ENCODE assay signal across 11 mouse cellular contexts in the genomic region with DNA sequence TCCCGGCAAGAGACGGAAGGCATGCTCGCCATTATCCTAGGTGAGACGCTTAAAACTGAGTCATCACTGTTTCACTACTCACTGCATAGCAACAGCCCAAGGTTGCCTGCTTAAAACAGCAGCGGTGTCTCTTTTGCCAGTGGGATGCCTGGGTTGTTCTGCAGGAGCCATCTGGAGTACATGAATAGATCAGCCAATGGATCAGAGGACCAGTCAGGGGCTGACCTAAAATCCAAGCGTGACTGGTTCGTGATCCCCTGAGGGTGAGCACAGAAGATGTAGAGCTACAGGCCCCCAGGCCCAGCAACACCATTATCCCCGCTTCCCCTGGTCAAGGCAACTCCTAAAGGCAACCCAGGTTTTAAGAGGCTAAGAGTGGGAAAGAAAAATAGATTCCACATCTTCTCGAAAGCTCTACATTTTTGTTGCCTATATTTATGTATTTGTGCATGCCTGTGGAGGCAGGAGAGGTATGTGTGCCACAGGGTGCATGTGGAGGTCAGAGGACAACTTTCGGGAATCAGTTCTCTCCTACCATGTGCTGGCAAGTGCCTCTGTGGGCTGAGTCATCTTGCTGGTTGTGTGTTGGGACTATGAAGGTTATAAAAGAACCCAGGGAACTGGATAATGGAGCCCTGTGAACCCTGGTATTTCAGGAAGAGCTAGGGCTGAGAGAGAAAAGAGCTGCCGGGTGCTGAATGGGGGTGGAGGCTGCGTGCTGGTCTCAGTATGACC. TPM values are rescaled to one million over a fixed set of nuclear protein-coding genes. Genes with fewer than 3 reads are reported as not detected.
A peak's percentile ranks its signal among the peaks of the same experiment; 100 is the strongest.
DNase-seq lines count a peak whose midpoint lies in the region; ATAC-seq lines count a peak whose summit lies in the region.
"Had no signal": no experiment of that assay in that cellular context is flagged by ENCODE, and none has a peak within 500 bp of the region (broad histone marks: within the 10 kb centered on the region; RNA-seq: fewer than 3 reads in every experiment).

No protein-coding gene starts in this region.

- H3K4me1 ChIP-seq in hindbrain, embryonic 12.5 days: peaks cover 6% of the 10 kb centered on the region; the same call in 1 of the 2 replicates
- no peaks in the 10 kb centered on the region for H3K4me1 ChIP-seq in hindbrain, embryonic 11.5 days (replicated peaks; ENCODE audit: control insufficient read depth, insufficient read depth, low read length)
- H3K4me1 ChIP-seq: forebrain, embryonic 15.5 days had no signal

- intact Hi-C loops in left cerebral cortex, postnatal 36 days (cut with DNase I): no loop called here

- WGBS in hindbrain, embryonic 12.5 days: 54% methylated on average over 12 of the region's 12 CpGs
- 58% methylated on average over 12 of the region's 12 CpGs for WGBS in hindbrain, embryonic 11.5 days

- no peaks in the 10 kb centered on the region for H3K36me3 ChIP-seq in hindbrain, embryonic 12.5 days
- H3K36me3 ChIP-seq in hindbrain, embryonic 11.5 days (ENCODE audit: control insufficient read depth, insufficient read depth, low read length): no peaks in the 10 kb centered on the region
- H3K36me3 ChIP-seq: forebrain, embryonic 15.5 days; midbrain, embryonic 10.5 days had no signal

- ATAC-seq in hindbrain, embryonic 12.5 days (ENCODE audit: low FRiP score): no peak
- ATAC-seq in hindbrain, embryonic 11.5 days (ENCODE audit: low FRiP score): no peak
- ATAC-seq in megakaryocyte-erythroid progenitor cell, adult 5-6 weeks (replicated peaks; ENCODE audit: low FRiP score, low TSS enrichment, poor library complexity, severe bottlenecking): no peak
- ATAC-seq: forebrain, embryonic 15.5 days had no signal

- H3K4me2 ChIP-seq in hindbrain, embryonic 12.5 days (replicated peaks): 0 out of 2 replicates have a peak overlapping the region, but pooled peaks have one; percentile 11
- H3K4me2 ChIP-seq in hindbrain, embryonic 11.5 days (replicated peaks; ENCODE audit: low read depth, low read length): no peak overlapping the region
- H3K4me2 ChIP-seq: forebrain, embryonic 15.5 days had no signal

- DNase-seq in hindbrain, embryonic 11.5 days (ENCODE audit: low spot score): no peak
- DNase-seq in adrenal gland, postnatal 10 days: peak; percentile 37
- DNase-seq in cerebellum, postnatal 25 days: peak; percentile 15 to 21
- DNase-seq in left cerebral cortex, postnatal 36 days (ENCODE audit: low spot score in 2 of 2): peak; percentile 11 to 36
- DNase-seq in kidney, adult 9 months: no peak
- no peak for DNase-seq in thymus, postnatal 4 days

- H3K27me3 ChIP-seq in hindbrain, embryonic 12.5 days: no peaks in the 10 kb centered on the region
- no peaks in the 10 kb centered on the region for H3K27me3 ChIP-seq in hindbrain, embryonic 11.5 days (ENCODE audit: control insufficient read depth, insufficient read depth, low read length)
- H3K27me3 ChIP-seq: forebrain, embryonic 15.5 days had no signal

- no peaks in the 10 kb centered on the region for H3K9me3 ChIP-seq in hindbrain, embryonic 12.5 days (replicated peaks)
- H3K9me3 ChIP-seq in hindbrain, embryonic 11.5 days (ENCODE audit: control insufficient read depth, low read length): no peaks in the 10 kb centered on the region
- H3K9me3 ChIP-seq: forebrain, embryonic 15.5 days; midbrain, embryonic 10.5 days had no signal

- no peak overlapping the region for H3K9ac ChIP-seq in hindbrain, embryonic 12.5 days
- no peak overlapping the region for H3K9ac ChIP-seq in hindbrain, embryonic 11.5 days (ENCODE audit: low read depth, low read length)
- H3K9ac ChIP-seq: forebrain, embryonic 15.5 days had no signal

- H3K27ac ChIP-seq in hindbrain, embryonic 12.5 days: no peak overlapping the region
- H3K27ac ChIP-seq in hindbrain, embryonic 11.5 days (ENCODE audit: low read depth, low read length): no peak overlapping the region
- H3K27ac ChIP-seq: forebrain, embryonic 15.5 days; midbrain, embryonic 10.5 days had no signal

- H3K4me3 ChIP-seq in hindbrain, embryonic 12.5 days: no peak overlapping the region
- H3K4me3 ChIP-seq in hindbrain, embryonic 11.5 days (ENCODE audit: low read depth, low read length): no peak overlapping the region
- H3K4me3 ChIP-seq: forebrain, embryonic 15.5 days; midbrain, embryonic 10.5 days had no signal

RNA-seq across cellular contexts. Expression of a gene that starts 3.5 kb away (rescaled TPM):
- polyA plus RNA-seq in hindbrain, embryonic 12.5 days (2016; fragmentation: Nextera tagmentation; extraction: Ambion mirVana): not detected in 2 replicates
- not detected in 2 replicates for polyA plus RNA-seq in hindbrain, embryonic 11.5 days (2014; fragmentation: Nextera tagmentation; extraction: Ambion mirVana)
- not detected for total RNA-seq in adrenal gland, postnatal 10 days (2021)
- not detected for total RNA-seq in left cerebral cortex, postnatal 36 days (2021)
- not detected in 2 replicates for total RNA-seq in megakaryocyte-erythroid progenitor cell, adult 5-6 weeks (2014; fragmentation: Nextera tagmentation)
- total RNA-seq in megakaryocyte-erythroid progenitor cell, adult 5-6 weeks (2017): not detected in 2 replicates
- total RNA-seq: adrenal gland, adult 18-20 months had no signal
- polyA plus RNA-seq: forebrain, embryonic 15.5 days; midbrain, embryonic 10.5 days had no signal

RNA-seq across cellular contexts. Expression of a gene that starts 28.0 kb away (rescaled TPM):
- polyA plus RNA-seq in hindbrain, embryonic 12.5 days (2016; fragmentation: Nextera tagmentation; extraction: Ambion mirVana): 33.7 and 41.5 TPM in 2 replicates
- 21.2 and 21.7 TPM in 2 replicates for polyA plus RNA-seq in hindbrain, embryonic 11.5 days (2014; fragmentation: Nextera tagmentation; extraction: Ambion mirVana)
- total RNA-seq in adrenal gland, postnatal 10 days (2021): 100 to 1,000 TPM; 147 to 165 TPM
- 10 to 100 TPM; 12.4 to 16.5 TPM for total RNA-seq in left cerebral cortex, postnatal 36 days (2021)
- not detected in 2 replicates for total RNA-seq in megakaryocyte-erythroid progenitor cell, adult 5-6 weeks (2014; fragmentation: Nextera tagmentation)
- total RNA-seq in megakaryocyte-erythroid progenitor cell, adult 5-6 weeks (2017): not detected in 2 replicates

Comparison
In these comparisons a context has a peak if more than half of its experiments do, and no peak if none do; other contexts are left out.
1. DNase-seq: peak in adrenal gland, postnatal 10 days (single experiment), cerebellum, postnatal 25 days (2 of 2) and left cerebral cortex, postnatal 36 days (2 of 2); none in hindbrain, embryonic 11.5 days (single experiment), kidney, adult 9 months (single experiment) and thymus, postnatal 4 days (single experiment).
2. RNA of a gene that starts 28.0 kb away (total RNA-seq): 147 to 165 TPM in adrenal gland, postnatal 10 days and 12.4 to 16.5 TPM in left cerebral cortex, postnatal 36 days; not detected in megakaryocyte-erythroid progenitor cell, adult 5-6 weeks; every median in the first group is over 10 times any median in the second.